Mouse (Mus musculus) midbrain, embryonic 10.5 days (tissue): ENCODE data around the gene Lpcat2b. TPM values are rescaled to one million over a fixed set of nuclear protein-coding genes. Genes with fewer than 3 reads are reported as not detected.
"Not testable (repeated sequence)": the region's sequence is repeated elsewhere in the genome, so short reads cannot be mapped to it uniquely, and the experiment has no call there.

Experiments used
- DNase-seq: peaks from one replicate; pipeline ENCODE4 v3.0.0-alpha.2; 2017; ENCODE audit warnings: low spot score
- H3K27ac ChIP-seq: fragments of 300-500 bp; sonication (generic); replicated peaks from 2 replicates; pipeline ENCODE4 v1.5.1; 2016; ENCODE audit warnings: mild to moderate bottlenecking
- H3K27me3 ChIP-seq: fragments of 300-500 bp; sonication (generic); 2 replicates; pipeline ENCODE4 v1.6.1; 2016; ENCODE audit warnings: low read depth, mild to moderate bottlenecking; ENCODE audit not compliant: poor library complexity, severe bottlenecking
- H3K36me3 ChIP-seq: fragments of 300-500 bp; sonication (generic); 2 replicates; pipeline ENCODE4 v1.6.1; 2016; ENCODE audit warnings: mild to moderate bottlenecking, moderate library complexity
- H3K4me1 ChIP-seq: fragments of 300-500 bp; sonication (generic); 2 replicates; pipeline ENCODE4 v1.6.1; 2016
- H3K4me3 ChIP-seq: fragments of 300-500 bp; sonication (generic); 2 replicates; pipeline ENCODE4 v1.5.1; 2016; ENCODE audit warnings: mild to moderate bottlenecking, moderate library complexity
- H3K9me3 ChIP-seq: fragments of 300-500 bp; sonication (generic); replicated peaks from 2 replicates; pipeline ENCODE4 v1.6.1; 2016; ENCODE audit warnings: mild to moderate bottlenecking
- WGBS: fragments of 180-500 bp; shearing (Covaris S2); methylation state at CpG from one replicate; pipeline ENCODE4 v1.1.7; 2016; 5-methylcytosine and 5-hydroxymethylcytosine counted together
- polyA plus RNA-seq: library from polyadenylated mRNA; unstranded; fragments of >200 nt; fragmentation: Nextera tagmentation; extraction: Ambion mirVana; gene quantifications from 2 replicates; pipeline ENCODE4 v1.2.1, GENCODE M21; 2016

Lpcat2b gene
- not detected in 2 replicates for polyA plus RNA-seq

- H3K27me3 ChIP-seq: no peaks in the 10 kb centered on the region
- no peaks in the 10 kb centered on the region for H3K4me1 ChIP-seq
- WGBS: 82% methylated on average over 3 of the region's 3 CpGs
- H3K27ac ChIP-seq: no peak within 1 kb of the TSS
- no peak within 1 kb of the TSS for H3K4me3 ChIP-seq
- H3K9me3 ChIP-seq: no peaks in the 10 kb centered on the region
- no peaks in the 10 kb centered on the region for H3K36me3 ChIP-seq
- DNase-seq: no peak
Measured at GRCm38 (mm10) chr5:107431249-107431648, at the start of gene Lpcat2b. TSS of gene Lpcat2b (plus strand) at chr5:107431549.

- H3K36me3 ChIP-seq, H3K4me1 ChIP-seq, DNase-seq, H3K9me3 ChIP-seq, H3K4me3 ChIP-seq, H3K27me3 ChIP-seq, H3K27ac ChIP-seq: not testable (repeated sequence)
Measured at GRCm38 (mm10) chr5:107386448-107386847, 44.9 kb upstream of the Lpcat2b start.

GRCm38 (mm10) chr5:107387788-107388187 is 43.6 kb upstream of the Lpcat2b start:
- Histone ChIP-seq H3K27me3 (no peaks in the 10 kb centered on the region), H3K4me3 (no peak overlapping the region), H3K4me1 (no peaks in the 10 kb centered on the region), H3K27ac (no peak overlapping the region), H3K9me3 (no peaks in the 10 kb centered on the region), H3K36me3 (no peaks in the 10 kb centered on the region)
- WGBS: 94% methylated on average over 1 of the region's 1 CpGs
- DNase-seq: no peak

- WGBS: 97% methylated on average over 2 of the region's 2 CpGs
- Histone ChIP-seq H3K27ac (no peak overlapping the region), H3K4me1 (no peaks in the 10 kb centered on the region), H3K36me3 (no peaks in the 10 kb centered on the region), H3K4me3 (no peak overlapping the region), H3K9me3 (no peaks in the 10 kb centered on the region), H3K27me3 (no peaks in the 10 kb centered on the region)
- DNase-seq: no peak
Measured at GRCm38 (mm10) chr5:107389373-107389772, 42.0 kb upstream of the Lpcat2b start.

- no peaks in the 10 kb centered on the region for H3K36me3 ChIP-seq
- no peak for DNase-seq
- no peaks in the 10 kb centered on the region for H3K27me3 ChIP-seq
- no peaks in the 10 kb centered on the region for H3K4me1 ChIP-seq
- H3K4me3 ChIP-seq: no peak overlapping the region
- 73% methylated on average over 2 of the region's 2 CpGs for WGBS
- H3K27ac ChIP-seq: no peak overlapping the region
- H3K9me3 ChIP-seq: no peaks in the 10 kb centered on the region
Measured at GRCm38 (mm10) chr5:107394437-107394836, 36.9 kb upstream of the Lpcat2b start.

GRCm38 (mm10) chr5:107402436-107402835 is 28.9 kb upstream of the Lpcat2b start, which contains the start of gene Ephx4:
TSS of gene Ephx4 (plus strand) at chr5:107402736.
- Histone ChIP-seq H3K9me3 (no peaks in the 10 kb centered on the region), H3K4me1 (peaks cover 14% of the 10 kb centered on the region), H3K4me3 (peak within 1 kb of the TSS; percentile 73), H3K27me3 (peaks cover 47% of the 10 kb centered on the region), H3K27ac (peak within 1 kb of the TSS; percentile 77), H3K36me3 (no peaks in the 10 kb centered on the region)
- no peak for DNase-seq
- 23% methylated on average over 5 of the region's 5 CpGs for WGBS

GRCm38 (mm10) chr5:107403011-107403946 is 28.1 kb upstream of the Lpcat2b start:
- Histone ChIP-seq H3K27me3 (peaks cover 47% of the 10 kb centered on the region), H3K4me1 (peaks cover 14% of the 10 kb centered on the region), H3K9me3 (no peaks in the 10 kb centered on the region), H3K36me3 (no peaks in the 10 kb centered on the region), H3K4me3 (peak overlapping the region; percentile 73), H3K27ac (peak overlapping the region; percentile 77)
- under 1% methylated on average over 80 of the region's 80 CpGs for WGBS
- DNase-seq: peak; percentile 58

GRCm38 (mm10) chr5:107403947-107404684 is 27.2 kb upstream of the Lpcat2b start:
- peak overlapping the region; percentile 73 for H3K4me3 ChIP-seq
- peaks cover 47% of the 10 kb centered on the region for H3K27me3 ChIP-seq
- H3K4me1 ChIP-seq: peaks cover 14% of the 10 kb centered on the region
- WGBS: 36% methylated on average over 12 of the region's 12 CpGs
- H3K36me3 ChIP-seq: no peaks in the 10 kb centered on the region
- peak; percentile 12 for DNase-seq
- no peaks in the 10 kb centered on the region for H3K9me3 ChIP-seq
- peak overlapping the region; percentile 77 for H3K27ac ChIP-seq

- no peak overlapping the region for H3K4me3 ChIP-seq
- no peaks in the 10 kb centered on the region for H3K9me3 ChIP-seq
- no peak overlapping the region for H3K27ac ChIP-seq
- DNase-seq: no peak
- 88% methylated on average over 4 of the region's 4 CpGs for WGBS
- H3K4me1 ChIP-seq: peaks cover 14% of the 10 kb centered on the region
- H3K27me3 ChIP-seq: peaks cover 47% of the 10 kb centered on the region
- H3K36me3 ChIP-seq: no peaks in the 10 kb centered on the region
Measured at GRCm38 (mm10) chr5:107405361-107405760, 26.0 kb upstream of the Lpcat2b start.

GRCm38 (mm10) chr5:107410305-107410704 is 21.0 kb upstream of the Lpcat2b start:
- Histone ChIP-seq H3K27ac (no peak overlapping the region), H3K4me1 (no peaks in the 10 kb centered on the region), H3K27me3 (peaks cover 7% of the 10 kb centered on the region; the same call in 1 of the 2 replicates), H3K9me3 (no peaks in the 10 kb centered on the region), H3K36me3 (no peaks in the 10 kb centered on the region), H3K4me3 (no peak overlapping the region)
- WGBS: 100% methylated on average over 1 of the region's 1 CpGs
- no peak for DNase-seq

- H3K27me3 ChIP-seq: no peaks in the 10 kb centered on the region
- H3K9me3 ChIP-seq: no peaks in the 10 kb centered on the region
- no peaks in the 10 kb centered on the region for H3K36me3 ChIP-seq
- H3K4me3 ChIP-seq: no peak overlapping the region
- H3K4me1 ChIP-seq: no peaks in the 10 kb centered on the region
- 74% methylated on average over 4 of the region's 4 CpGs for WGBS
- H3K27ac ChIP-seq: no peak overlapping the region
- DNase-seq: no peak
Measured at GRCm38 (mm10) chr5:107411326-107411725, 20.0 kb upstream of the Lpcat2b start.

- Histone ChIP-seq H3K36me3 (no peaks in the 10 kb centered on the region), H3K27ac (no peak overlapping the region), H3K27me3 (no peaks in the 10 kb centered on the region), H3K4me3 (no peak overlapping the region), H3K4me1 (no peaks in the 10 kb centered on the region), H3K9me3 (no peaks in the 10 kb centered on the region)
- WGBS: 87% methylated on average over 2 of the region's 2 CpGs
- no peak for DNase-seq
Measured at GRCm38 (mm10) chr5:107412285-107412684, 19.1 kb upstream of the Lpcat2b start.

- no peaks in the 10 kb centered on the region for H3K27me3 ChIP-seq
- no peak overlapping the region for H3K4me3 ChIP-seq
- DNase-seq: no peak
- no peaks in the 10 kb centered on the region for H3K4me1 ChIP-seq
- H3K36me3 ChIP-seq: no peaks in the 10 kb centered on the region
- 83% methylated on average over 2 of the region's 2 CpGs for WGBS
- H3K27ac ChIP-seq: no peak overlapping the region
- H3K9me3 ChIP-seq: no peaks in the 10 kb centered on the region
Measured at GRCm38 (mm10) chr5:107415098-107415497, 16.3 kb upstream of the Lpcat2b start.
